ENCODE assay signal across 13 mouse cellular contexts in the genomic region with DNA sequence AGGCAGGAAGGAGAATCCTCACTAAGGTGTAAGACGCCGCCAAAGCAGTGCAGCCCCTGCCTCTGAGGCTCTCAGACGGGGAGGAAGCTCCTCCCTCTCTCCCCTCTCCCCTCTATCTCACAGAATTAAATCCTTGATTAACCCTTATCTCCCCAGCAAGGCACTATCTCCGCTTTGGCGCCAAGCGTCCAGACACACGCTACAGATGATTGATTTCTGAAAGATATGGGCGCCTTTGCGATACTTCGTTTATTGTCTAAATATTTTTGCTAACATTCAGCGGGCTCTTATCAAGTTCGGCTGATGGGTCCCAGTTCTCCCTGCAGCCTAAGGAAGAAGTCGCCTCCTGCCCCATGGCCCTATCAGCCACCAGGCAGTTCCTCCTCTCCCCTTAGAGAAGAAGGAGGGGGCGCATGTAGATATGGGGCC. TPM values are rescaled to one million over a fixed set of nuclear protein-coding genes. Genes with fewer than 3 reads are reported as not detected.
A peak's percentile ranks its signal among the peaks of the same experiment; 100 is the strongest.
DNase-seq lines count a peak whose midpoint lies in the region; ATAC-seq lines count a peak whose summit lies in the region.
"Had no signal": no experiment of that assay in that cellular context is flagged by ENCODE, and none has a peak within 500 bp of the region (broad histone marks: within the 10 kb centered on the region; RNA-seq: fewer than 3 reads in every experiment).

No protein-coding gene starts in this region.

- peak overlapping the region; percentile 27 for H3K4me2 ChIP-seq in heart, embryonic 11.5 days
- peak overlapping the region; percentile 21; the same call in 1 of the 2 replicates for H3K4me2 ChIP-seq in neural tube, embryonic 13.5 days
- peak overlapping the region; percentile 71 for H3K4me2 ChIP-seq in liver, embryonic 12.5 days
- 0 out of 2 replicates have a peak overlapping the region, but pooled peaks have one; percentile 5 for H3K4me2 ChIP-seq in stomach, embryonic 15.5 days

- no peak overlapping the region for H3K4me3 ChIP-seq in heart, embryonic 11.5 days (ENCODE audit: low read depth, low read length)
- H3K4me3 ChIP-seq in neural tube, embryonic 13.5 days, result no peak overlapping the region
- H3K4me3 ChIP-seq in liver, embryonic 12.5 days, result peak overlapping the region; percentile 8; the same call in 1 of the 2 replicates
- H3K4me3 ChIP-seq in stomach, embryonic 15.5 days (replicated peaks), result no peak overlapping the region
- H3K4me3 ChIP-seq: gastrocnemius, adult 2 months had no signal

- no peak for DNase-seq in heart, postnatal 36 days
- DNase-seq in neural tube, embryonic 10.5 days (ENCODE audit: extremely low spot score, low spot score), result no peak
- no peak for DNase-seq in layer of hippocampus, adult 9-11 months
- no peak for DNase-seq in gastrocnemius, postnatal 36 days
- DNase-seq: embryo, embryonic 11 days; gastrocnemius, adult 2 months; thymus, adult 18-20 months had no signal

- peak overlapping the region; percentile 28; the same call in 1 of the 2 replicates for H3K9ac ChIP-seq in heart, embryonic 11.5 days (ENCODE audit: low read depth, low read length)
- peak overlapping the region; percentile 55 for H3K9ac ChIP-seq in neural tube, embryonic 13.5 days
- peak overlapping the region; percentile 76 for H3K9ac ChIP-seq in liver, embryonic 12.5 days
- H3K9ac ChIP-seq in stomach, embryonic 15.5 days, result no peak overlapping the region

- ATAC-seq in heart, embryonic 11.5 days (replicated peaks; ENCODE audit: insufficient number of reproducible peaks, low FRiP score, low TSS enrichment), result no peak
- ATAC-seq in neural tube, embryonic 13.5 days (ENCODE audit: low read depth), result no peak
- no peak for ATAC-seq in liver, embryonic 12.5 days
- no peak for ATAC-seq in stomach, embryonic 15.5 days (ENCODE audit: insufficient read depth, low FRiP score, low read depth)
- ATAC-seq: Patski had no signal

- H3K9me3 ChIP-seq in heart, embryonic 11.5 days (replicated peaks; ENCODE audit: control insufficient read depth, low read length), result no peaks in the 10 kb centered on the region
- H3K9me3 ChIP-seq in neural tube, embryonic 13.5 days, result no peaks in the 10 kb centered on the region
- no peaks in the 10 kb centered on the region for H3K9me3 ChIP-seq in liver, embryonic 12.5 days (replicated peaks)
- no peaks in the 10 kb centered on the region for H3K9me3 ChIP-seq in stomach, embryonic 15.5 days

- no peaks in the 10 kb centered on the region for H3K27me3 ChIP-seq in heart, embryonic 11.5 days (ENCODE audit: control insufficient read depth, insufficient read depth, low read length)
- no peaks in the 10 kb centered on the region; the same call in 1 of the 2 replicates for H3K27me3 ChIP-seq in neural tube, embryonic 13.5 days
- H3K27me3 ChIP-seq in liver, embryonic 12.5 days (replicated peaks), result no peaks in the 10 kb centered on the region
- H3K27me3 ChIP-seq in stomach, embryonic 15.5 days (replicated peaks), result no peaks in the 10 kb centered on the region
- H3K27me3 ChIP-seq: Patski had no signal

- peak overlapping the region; percentile 86 for H3K27ac ChIP-seq in heart, embryonic 11.5 days (ENCODE audit: low read depth, low read length)
- no peak overlapping the region for H3K27ac ChIP-seq in neural tube, embryonic 13.5 days (replicated peaks)
- peak overlapping the region; percentile 97 for H3K27ac ChIP-seq in liver, embryonic 12.5 days
- H3K27ac ChIP-seq in stomach, embryonic 15.5 days, result no peak overlapping the region
- H3K27ac ChIP-seq: gastrocnemius, adult 2 months; kidney, postnatal 0 days had no signal

- H3K36me3 ChIP-seq in heart, embryonic 11.5 days (ENCODE audit: control insufficient read depth, insufficient read depth, low read length), result no peaks in the 10 kb centered on the region
- no peaks in the 10 kb centered on the region for H3K36me3 ChIP-seq in neural tube, embryonic 13.5 days
- peaks cover 93% of the 10 kb centered on the region for H3K36me3 ChIP-seq in liver, embryonic 12.5 days
- no peaks in the 10 kb centered on the region; the same call in 1 of the 2 replicates for H3K36me3 ChIP-seq in stomach, embryonic 15.5 days

- 9% methylated on average over 14 of the region's 14 CpGs for WGBS in heart, embryonic 11.5 days (ENCODE audit: insufficient replicate concordance)
- 22% methylated on average over 14 of the region's 14 CpGs for WGBS in neural tube, embryonic 13.5 days
- 9% methylated on average over 14 of the region's 14 CpGs for WGBS in liver, embryonic 12.5 days (ENCODE audit: insufficient replicate concordance)
- 23% methylated on average over 14 of the region's 14 CpGs for WGBS in stomach, embryonic 15.5 days

- intact Hi-C loops in heart, postnatal 36 days (cut with DNase I), result no loop called here
- intact Hi-C loops in gastrocnemius, postnatal 36 days (cut with DNase I), result no loop called here

- peaks cover 94% of the 10 kb centered on the region for H3K4me1 ChIP-seq in heart, embryonic 11.5 days (ENCODE audit: control insufficient read depth, insufficient read depth, low read length)
- peaks cover 59% of the 10 kb centered on the region for H3K4me1 ChIP-seq in neural tube, embryonic 13.5 days (replicated peaks)
- peaks cover 100% of the 10 kb centered on the region for H3K4me1 ChIP-seq in liver, embryonic 12.5 days
- peaks cover 65% of the 10 kb centered on the region for H3K4me1 ChIP-seq in stomach, embryonic 15.5 days

RNA-seq across cellular contexts. Expression of a gene that starts 34.4 kb away (rescaled TPM):
- polyA plus RNA-seq in heart, embryonic 11.5 days (2014; fragmentation: Nextera tagmentation; extraction: Ambion mirVana), result not detected in 2 replicates
- not detected for total RNA-seq in heart, postnatal 36 days (2021)
- not detected in 2 replicates for polyA plus RNA-seq in neural tube, embryonic 13.5 days (2015; fragmentation: Nextera tagmentation; extraction: Ambion mirVana)
- not detected in 2 replicates for polyA plus RNA-seq in liver, embryonic 12.5 days (2016; fragmentation: Nextera tagmentation; extraction: Ambion mirVana)
- not detected in 2 replicates for polyA plus RNA-seq in stomach, embryonic 15.5 days (2015; fragmentation: Nextera tagmentation; extraction: Ambion mirVana)
- total RNA-seq in gastrocnemius, postnatal 36 days (2021), result not detected
- total RNA-seq: gastrocnemius, adult 2 months had no signal
- polyA plus RNA-seq: kidney, postnatal 0 days had no signal

RNA-seq across cellular contexts. Expression of a gene that starts 44.2 kb away (rescaled TPM):
- 6.9 and 7.9 TPM in 2 replicates for polyA plus RNA-seq in heart, embryonic 11.5 days (2014; fragmentation: Nextera tagmentation; extraction: Ambion mirVana)
- total RNA-seq in heart, postnatal 36 days (2021), result 10 to 100 TPM; 23.1 to 30.0 TPM
- 0.83 and 0.89 TPM in 2 replicates for polyA plus RNA-seq in neural tube, embryonic 13.5 days (2015; fragmentation: Nextera tagmentation; extraction: Ambion mirVana)
- polyA plus RNA-seq in liver, embryonic 12.5 days (2016; fragmentation: Nextera tagmentation; extraction: Ambion mirVana), result 27.6 and 28.4 TPM in 2 replicates
- 5.6 and 5.7 TPM in 2 replicates for polyA plus RNA-seq in stomach, embryonic 15.5 days (2015; fragmentation: Nextera tagmentation; extraction: Ambion mirVana)
- 1 to 10 TPM; 5.6 to 8.9 TPM for total RNA-seq in gastrocnemius, postnatal 36 days (2021)

RNA-seq across cellular contexts. Expression of a gene that starts 50.3 kb away (rescaled TPM):
- 22.2 and 26.8 TPM in 2 replicates for polyA plus RNA-seq in heart, embryonic 11.5 days (2014; fragmentation: Nextera tagmentation; extraction: Ambion mirVana)
- 10 to 100 TPM; 21.4 to 23.0 TPM for total RNA-seq in heart, postnatal 36 days (2021)
- 37.0 and 43.6 TPM in 2 replicates for polyA plus RNA-seq in neural tube, embryonic 13.5 days (2015; fragmentation: Nextera tagmentation; extraction: Ambion mirVana)
- polyA plus RNA-seq in liver, embryonic 12.5 days (2016; fragmentation: Nextera tagmentation; extraction: Ambion mirVana), result 48.7 and 49.1 TPM in 2 replicates
- polyA plus RNA-seq in stomach, embryonic 15.5 days (2015; fragmentation: Nextera tagmentation; extraction: Ambion mirVana), result 48.7 and 48.9 TPM in 2 replicates
- 10 to 100 TPM; 21.1 to 24.2 TPM for total RNA-seq in gastrocnemius, postnatal 36 days (2021)

Comparison
In these comparisons a context has a peak if more than half of its experiments do, and no peak if none do; other contexts are left out.
1. H3K27ac ChIP-seq: peak in heart, embryonic 11.5 days (single experiment) and liver, embryonic 12.5 days (single experiment); none in neural tube, embryonic 13.5 days (single experiment) and stomach, embryonic 15.5 days (single experiment).
2. H3K4me2 ChIP-seq: peak in every context shown above with its lines; median percentile 71 in liver, embryonic 12.5 days; 27 in heart, embryonic 11.5 days; 21 in neural tube, embryonic 13.5 days; 5 in stomach, embryonic 15.5 days.